Mouse (Mus musculus): ENCODE data around the gene Smchd1. TPM values are rescaled to one million over a fixed set of nuclear protein-coding genes. Genes with fewer than 3 reads are reported as not detected.
A peak's percentile ranks its signal among the peaks of the same experiment; 100 is the strongest.

The Smchd1 gene
- total RNA-seq (2021): 10 to 100 TPM; 28.5 to 37.2 TPM

- DNase-seq (ENCODE audit: low spot score in 2 of 2): peak; percentile 94 to 96
- intact Hi-C loops (cut with DNase I): loop anchor here (2.0 kb wide), 1 partner anchor 52 kb away; the partner anchor contains the start of gene Ndc80
Observed at GRCm38 (mm10) chr17:71474762-71475704, at the start of gene Smchd1. Gene Smchd1, minus strand, starts transcription at chr17:71475343.

DNA sequence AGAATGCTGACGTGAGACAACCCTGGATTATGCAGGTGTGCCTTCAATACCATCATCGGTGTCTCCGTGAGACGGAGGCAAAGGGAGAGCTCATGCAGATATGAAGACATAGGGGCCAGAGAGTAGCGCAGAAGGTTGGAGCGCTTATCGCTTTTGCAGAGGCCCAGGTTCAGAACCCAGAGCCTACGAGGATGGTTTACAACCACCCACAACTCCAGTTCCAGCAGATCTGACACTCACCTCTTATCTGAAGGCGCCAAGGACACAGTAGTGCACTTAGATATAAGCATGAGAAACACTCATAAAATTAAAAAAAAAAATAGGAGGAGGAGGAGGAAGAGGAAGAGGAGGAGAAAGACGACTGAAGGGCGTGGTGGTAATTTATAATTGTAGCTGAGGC is 35.2 kb upstream of the Smchd1 start:
- no peak for DNase-seq (ENCODE audit: low spot score in 2 of 2)
- intact Hi-C loops (cut with DNase I): no loop called here

- intact Hi-C loops (cut with DNase I): no loop called here
- DNase-seq (ENCODE audit: low spot score in 2 of 2): no peak
Observed at GRCm38 (mm10) chr17:71506832-71507231, 31.7 kb upstream of the Smchd1 start.

- no peak for DNase-seq (ENCODE audit: low spot score in 2 of 2)
- intact Hi-C loops (cut with DNase I): no loop called here
Observed at GRCm38 (mm10) chr17:71495784-71496183, 20.6 kb upstream of the Smchd1 start.

- intact Hi-C loops (cut with DNase I): no loop called here
- DNase-seq (ENCODE audit: low spot score in 2 of 2): no peak
Observed at GRCm38 (mm10) chr17:71491332-71491686, 16.2 kb upstream of the Smchd1 start.

DNA sequence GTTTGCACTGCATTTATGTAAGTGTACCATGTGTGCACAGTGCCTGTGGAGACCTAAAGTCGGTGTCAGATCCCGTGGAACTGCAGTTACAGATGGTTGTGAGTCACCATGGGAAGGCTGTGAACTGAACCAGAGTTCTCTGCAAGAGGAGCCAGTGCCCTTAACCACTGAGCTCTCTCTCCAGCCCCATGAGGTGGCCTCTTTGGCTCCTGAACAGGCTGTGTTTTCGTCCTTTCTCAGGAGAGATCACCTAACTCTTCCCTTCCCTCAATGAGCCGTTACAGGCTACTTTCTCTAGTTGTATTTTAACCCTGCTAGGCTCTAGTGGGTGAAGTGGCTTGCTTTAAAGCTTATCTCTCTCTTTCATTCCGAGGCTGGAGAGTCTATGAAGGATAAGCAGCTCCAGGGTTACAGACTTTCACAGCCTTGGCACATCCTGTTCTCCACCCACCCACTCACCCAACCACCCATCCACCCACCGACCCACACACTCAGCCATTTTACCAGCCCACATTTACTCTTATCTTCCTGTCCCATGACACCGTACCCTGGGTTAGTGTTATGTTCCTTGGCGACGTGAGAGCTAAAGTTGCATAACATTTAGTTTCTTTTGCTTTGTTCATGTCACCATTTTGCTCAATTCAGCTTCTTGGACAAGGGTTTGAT is 15.7 kb upstream of the Smchd1 start:
- intact Hi-C loops (cut with DNase I): no loop called here

DNA sequence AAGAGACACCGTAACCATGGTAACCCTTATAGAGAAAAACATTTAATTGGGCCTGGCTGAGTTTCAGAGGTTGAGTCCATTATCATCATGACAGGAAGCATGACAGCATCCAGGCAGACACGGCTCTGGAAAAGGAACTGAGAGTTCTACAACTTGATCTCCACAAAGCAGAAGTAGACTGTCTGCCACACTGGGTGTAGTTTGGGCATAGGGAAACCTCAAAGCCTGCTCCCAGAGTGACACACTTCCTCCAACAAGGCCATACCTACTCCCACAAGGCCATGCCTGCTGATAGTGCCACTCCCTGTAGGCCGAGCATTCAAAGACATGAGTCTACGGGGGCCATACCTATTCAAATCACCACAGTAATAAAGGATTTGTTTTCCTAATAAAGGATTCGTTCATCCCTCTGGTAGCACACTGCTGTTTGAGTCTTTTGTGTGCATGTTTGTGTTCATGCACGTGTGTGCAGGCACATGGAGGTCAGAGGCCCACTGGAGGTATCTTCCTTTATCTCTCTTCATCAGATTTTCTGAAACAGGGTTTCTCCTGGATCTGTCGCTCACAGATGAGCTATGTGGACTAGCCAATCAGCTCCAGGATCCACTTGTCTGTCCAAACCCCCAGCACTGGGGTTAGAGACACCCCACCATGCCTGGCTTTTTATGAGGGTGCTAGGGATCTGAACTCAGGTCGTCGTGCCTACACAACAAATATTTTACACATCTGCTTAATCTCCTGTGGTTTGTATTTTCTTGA is 14.7 kb upstream of the Smchd1 start:
- DNase-seq (ENCODE audit: low spot score in 2 of 2): no peak

More for the DNA sequence above, 15.7 kb upstream of the Smchd1 start:
- DNase-seq (ENCODE audit: low spot score in 2 of 2): no peak

DNA sequence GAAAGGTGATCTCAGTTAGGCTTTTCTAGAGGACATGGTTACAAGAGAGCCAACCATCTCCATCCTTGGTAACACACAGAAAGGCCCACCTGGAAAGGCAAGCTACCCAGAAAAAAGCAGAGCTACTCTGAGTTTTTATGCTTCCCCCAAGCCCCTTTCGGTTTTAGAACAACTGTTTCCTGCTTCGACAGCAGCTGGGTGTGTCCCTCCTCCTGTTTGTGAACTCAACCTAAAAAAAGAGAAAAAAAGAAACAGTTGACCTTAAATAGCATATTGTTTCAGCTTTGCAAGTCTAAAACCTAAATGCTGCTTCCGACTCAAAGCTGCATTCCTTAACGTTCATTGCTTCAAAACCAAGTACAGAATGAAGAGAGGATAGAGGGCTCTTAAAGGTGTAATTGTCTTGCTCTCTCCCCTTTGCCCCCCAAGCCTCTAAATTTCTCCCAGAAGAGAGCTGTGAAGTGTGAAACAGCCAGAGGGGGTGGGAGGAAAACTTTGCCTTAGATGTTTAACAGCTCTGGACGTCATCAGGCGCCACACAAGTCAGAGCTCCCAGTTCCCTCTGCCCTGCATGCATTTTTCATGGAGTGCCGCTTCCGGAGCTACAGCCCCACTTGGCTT is 11.2 kb upstream of the Smchd1 start:
- no peak for DNase-seq (ENCODE audit: low spot score in 2 of 2)

More for the DNA sequence above, 14.7 kb upstream of the Smchd1 start:
- intact Hi-C loops (cut with DNase I): no loop called here

DNA sequence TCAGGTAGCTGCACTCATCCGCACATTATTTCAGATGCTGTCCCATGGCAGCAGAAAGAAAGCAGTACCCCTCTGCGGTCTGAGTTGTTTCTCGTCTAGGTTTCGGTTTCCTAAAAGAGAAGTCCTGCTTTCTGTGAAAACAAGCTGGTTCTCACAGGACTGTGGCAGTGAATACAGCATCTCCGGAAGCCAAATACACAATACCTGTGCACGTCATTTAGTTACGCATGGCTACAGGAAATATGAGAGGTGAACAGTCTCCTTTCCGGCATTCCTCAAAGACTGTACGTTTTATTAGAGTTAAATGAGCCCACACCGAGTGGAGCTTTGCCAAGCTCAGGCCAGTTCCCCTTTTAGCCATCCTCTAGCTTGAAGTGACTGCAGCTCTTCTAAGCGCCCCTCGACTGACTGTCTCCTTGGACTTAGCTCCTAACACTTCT is 10.7 kb upstream of the Smchd1 start:
- intact Hi-C loops (cut with DNase I): no loop called here
- no peak for DNase-seq (ENCODE audit: low spot score in 2 of 2)

More for the DNA sequence above, 11.2 kb upstream of the Smchd1 start:
- intact Hi-C loops (cut with DNase I): no loop called here

- intact Hi-C loops (cut with DNase I): no loop called here
- DNase-seq (ENCODE audit: low spot score in 2 of 2): no peak
Observed at GRCm38 (mm10) chr17:71484711-71485110, 9.6 kb upstream of the Smchd1 start.

DNA sequence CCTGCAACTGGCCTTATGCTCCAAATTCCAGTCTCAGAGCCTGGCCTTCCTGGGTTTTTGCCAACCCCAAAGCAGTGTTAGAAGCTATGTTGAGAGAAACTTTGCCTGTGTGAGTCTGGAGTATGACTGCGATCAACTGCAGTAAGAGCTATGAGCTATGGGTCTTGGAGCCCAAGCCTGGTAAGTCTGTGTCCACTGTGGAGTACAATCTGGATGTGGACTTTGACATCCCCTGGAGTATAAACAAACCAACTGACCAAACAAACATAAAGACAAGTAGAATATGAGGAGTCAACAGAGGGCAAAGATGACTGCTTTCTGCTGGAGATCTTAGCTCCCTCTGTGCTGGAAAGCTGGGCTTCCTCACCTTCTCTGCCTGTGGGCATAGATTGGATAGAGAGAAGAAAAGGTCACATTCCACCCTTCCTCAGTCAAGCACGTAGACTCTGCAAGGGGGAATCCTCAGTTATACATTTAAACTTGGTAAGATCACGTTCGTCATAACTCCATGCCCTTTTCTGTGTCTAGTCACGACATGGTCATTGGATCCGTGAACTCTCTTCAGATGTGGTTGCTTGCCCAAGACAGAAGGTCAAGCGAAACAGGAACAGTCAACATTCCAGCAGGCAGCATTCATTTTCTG is 8.4 kb upstream of the Smchd1 start:
- no peak for DNase-seq (ENCODE audit: low spot score in 2 of 2)

GRCm38 (mm10) chr17:71479381-71479901 is 4.3 kb upstream of the Smchd1 start:
- DNase-seq (ENCODE audit: low spot score in 2 of 2): no peak
- intact Hi-C loops (cut with DNase I): no loop called here

More for the DNA sequence above, 8.4 kb upstream of the Smchd1 start:
- intact Hi-C loops (cut with DNase I): no loop called here

DNA sequence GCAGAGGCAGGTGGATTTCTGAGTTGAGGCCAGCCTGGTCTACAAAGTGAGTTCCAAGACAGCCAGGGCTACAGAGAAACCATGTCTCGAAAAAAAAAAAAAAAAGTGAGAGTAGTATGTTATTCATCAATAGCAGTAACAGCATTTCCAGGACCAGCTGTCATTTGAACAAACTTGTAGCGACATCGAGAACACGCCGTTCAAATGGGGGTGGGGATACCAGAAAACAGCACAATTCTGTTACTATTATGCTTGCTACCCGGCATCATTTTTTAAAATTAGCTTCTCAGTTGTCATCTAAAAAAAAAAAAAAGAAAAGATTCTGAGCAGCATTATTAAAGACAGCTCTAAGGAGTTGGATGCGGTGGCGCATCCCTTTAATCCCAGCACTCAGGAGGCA is 2.3 kb upstream of the Smchd1 start:
- intact Hi-C loops (cut with DNase I): no loop called here
- DNase-seq (ENCODE audit: low spot score in 2 of 2): no peak

GRCm38 (mm10) chr17:71476346-71477020 is 1.3 kb upstream of the Smchd1 start:
- no peak for DNase-seq (ENCODE audit: low spot score in 2 of 2)
- intact Hi-C loops (cut with DNase I): no loop called here

DNA sequence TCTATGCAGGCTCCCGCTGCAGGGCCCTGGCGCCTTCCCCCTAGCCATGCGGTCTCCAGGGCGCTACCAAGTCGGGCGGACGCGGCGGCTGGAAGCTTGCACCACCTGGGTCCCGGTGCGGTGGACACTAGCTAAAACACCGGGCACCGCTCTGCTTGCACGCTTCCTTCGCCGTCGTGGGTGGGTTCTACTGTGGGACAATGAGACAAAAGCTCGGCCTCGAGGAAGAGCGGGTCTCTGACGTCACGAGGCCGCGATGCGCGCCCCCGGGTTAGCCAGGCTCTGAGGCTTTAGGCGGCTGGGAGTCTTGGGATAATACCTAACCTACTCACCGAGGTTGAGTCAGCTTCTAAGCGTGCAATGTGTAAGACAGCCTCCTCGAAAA is 554 bp upstream of the Smchd1 start:
- intact Hi-C loops (cut with DNase I): loop anchor here (2.0 kb wide), 1 partner anchor 51 kb away; the partner anchor contains the start of gene Ndc80
- DNase-seq (ENCODE audit: low spot score in 2 of 2): peak; percentile 62 to 72

- DNase-seq (ENCODE audit: low spot score in 2 of 2): no peak
- intact Hi-C loops (cut with DNase I): loop anchor here (2.0 kb wide), 1 partner anchor 53 kb away; the partner anchor contains the start of gene Ndc80
Observed at GRCm38 (mm10) chr17:71474128-71474527, 1.0 kb downstream of the Smchd1 start.

- intact Hi-C loops (cut with DNase I): no loop called here
- no peak for DNase-seq (ENCODE audit: low spot score in 2 of 2)
Observed at GRCm38 (mm10) chr17:71471261-71471660, 3.9 kb downstream of the Smchd1 start.

DNA sequence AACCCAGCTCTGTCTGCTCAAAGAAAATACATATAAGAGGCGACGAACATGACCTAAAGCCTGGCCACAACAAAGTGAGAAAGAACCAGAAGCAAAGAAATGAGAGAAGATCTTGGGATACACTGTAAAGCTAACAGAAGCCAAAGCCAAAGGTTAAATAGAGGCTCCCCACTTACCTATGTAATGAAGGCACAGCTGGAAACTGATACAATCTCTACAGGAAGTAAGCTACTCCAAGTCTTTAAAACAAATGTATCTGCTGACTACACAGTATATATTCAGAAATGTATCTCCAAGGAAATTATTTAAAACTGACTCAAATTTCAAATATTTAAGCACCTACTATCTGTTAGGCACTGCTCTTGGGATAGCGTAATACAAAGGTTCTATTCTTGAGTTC is 14.8 kb downstream of the Smchd1 start:
- no peak for DNase-seq (ENCODE audit: low spot score in 2 of 2)
- intact Hi-C loops (cut with DNase I): no loop called here
